Mouse (Mus musculus): ENCODE measurements around the gene Gsto2. TPM values are rescaled to one million over a fixed set of nuclear protein-coding genes. Genes with fewer than 3 reads are reported as not detected.
A peak's percentile ranks its signal among the peaks of the same experiment; 100 is the strongest.

Gsto2 gene
- total RNA-seq, 2 experiments from 2014 or later = 0.33 TPM; not detected in 1

GRCm38 (mm10) chr19:47913344-47913743, 48.0 kb downstream of the Gsto2 start:
- no peak for ATAC-seq (replicated peaks; ENCODE audit: low FRiP score, low TSS enrichment, poor library complexity, severe bottlenecking)

GRCm38 (mm10) chr19:47914191-47914590, 48.9 kb downstream of the Gsto2 start:
- ATAC-seq (replicated peaks; ENCODE audit: low FRiP score, low TSS enrichment, poor library complexity, severe bottlenecking) = no peak

DNA sequence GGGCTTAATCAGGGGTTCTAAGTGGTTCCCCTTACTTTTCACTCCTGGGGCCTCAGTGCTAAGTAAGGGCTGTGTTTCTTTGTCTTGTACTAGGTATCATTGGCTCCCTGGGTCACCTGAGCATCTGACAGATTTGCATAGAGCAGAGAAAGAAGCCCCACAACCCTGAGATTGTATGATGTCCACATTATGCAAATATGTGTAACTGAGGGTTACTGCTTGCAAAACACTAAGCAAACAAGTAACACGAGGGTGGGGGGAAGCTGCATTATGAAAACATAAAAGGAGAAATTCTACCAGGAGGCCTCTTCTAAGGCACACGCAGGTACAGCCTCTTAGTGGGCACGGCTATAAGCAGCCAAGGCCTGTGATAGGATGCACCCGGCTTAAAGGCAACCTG, 49.9 kb downstream of the Gsto2 start:
- no peak for ATAC-seq (replicated peaks; ENCODE audit: low FRiP score, low TSS enrichment, poor library complexity, severe bottlenecking)

DNA sequence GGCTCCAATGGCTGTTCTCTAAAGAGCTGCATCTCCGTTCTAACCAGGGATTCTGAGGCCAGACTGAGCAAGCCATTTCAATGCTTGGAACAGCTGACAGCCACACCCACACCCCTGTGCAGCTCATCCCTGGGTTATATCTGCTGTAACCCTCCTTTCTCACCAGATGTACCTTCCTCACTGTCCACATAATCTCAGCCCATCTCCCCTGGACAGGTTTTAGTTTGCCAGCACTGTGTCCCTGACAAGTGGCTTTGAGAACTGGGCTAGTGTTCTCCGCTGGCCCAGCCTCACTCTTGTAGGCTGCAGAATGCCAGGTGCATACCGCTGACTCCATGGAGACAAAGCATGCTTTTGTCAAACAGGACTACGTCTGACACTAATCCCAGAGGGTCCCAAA, 52.1 kb downstream of the Gsto2 start:
- ATAC-seq (replicated peaks; ENCODE audit: low FRiP score, low TSS enrichment, poor library complexity, severe bottlenecking) = no peak

DNA sequence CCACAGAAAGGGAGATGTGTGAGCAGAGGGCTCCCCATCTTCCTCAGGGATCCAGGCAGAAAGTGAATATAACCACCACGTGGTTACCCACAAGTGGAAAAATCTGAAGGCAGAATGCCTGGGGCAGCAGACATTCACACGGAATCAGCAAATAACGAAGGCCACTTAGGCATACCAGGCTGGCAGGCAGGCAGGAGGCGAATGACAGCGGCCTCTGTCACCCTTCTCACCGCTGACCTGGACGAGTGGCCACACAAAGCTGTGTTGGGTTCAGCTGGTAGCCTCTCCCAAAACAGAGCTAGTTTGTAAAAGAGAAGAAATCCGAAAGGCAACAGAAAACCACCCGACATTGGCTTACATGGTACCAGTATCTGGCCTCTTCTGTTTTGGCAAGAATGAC, 52.7 kb downstream of the Gsto2 start:
- ATAC-seq (replicated peaks; ENCODE audit: low FRiP score, low TSS enrichment, poor library complexity, severe bottlenecking) = no peak

DNA sequence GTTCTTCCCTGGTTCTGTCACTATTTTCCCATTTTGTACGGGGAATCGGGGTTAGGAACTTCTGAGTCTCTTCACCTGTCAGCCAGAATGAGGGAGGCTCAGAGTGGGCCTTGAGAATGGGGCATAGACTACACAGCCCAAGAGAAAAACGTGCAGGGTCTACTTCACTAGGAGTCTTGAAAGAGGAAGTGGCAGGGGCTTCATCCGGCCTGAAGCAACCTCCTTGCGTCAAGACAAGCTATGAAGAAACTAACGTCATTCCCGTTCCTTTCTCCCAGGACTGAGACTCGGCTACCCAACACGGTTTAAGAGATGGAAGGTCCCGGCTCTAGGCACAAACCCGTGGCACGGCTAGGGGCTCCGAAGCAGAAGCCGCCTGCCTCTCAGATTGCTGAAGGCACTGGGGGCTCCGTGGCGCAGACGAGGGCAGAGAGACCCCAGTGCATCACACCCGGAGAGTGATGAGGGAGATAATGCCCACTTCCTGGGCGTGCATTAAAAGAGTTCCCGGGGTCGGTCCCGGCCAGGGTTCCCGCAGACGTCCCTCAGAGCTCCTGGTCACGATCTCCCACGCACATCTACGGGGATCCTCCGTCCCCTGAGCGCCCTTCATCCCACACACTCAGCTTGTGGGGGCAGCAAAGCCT, 53.2 kb downstream of the Gsto2 start:
- ATAC-seq (replicated peaks; ENCODE audit: low FRiP score, low TSS enrichment, poor library complexity, severe bottlenecking) = no peak; the same call in 1 of the 2 replicates

- peak; percentile 88 for ATAC-seq (replicated peaks; ENCODE audit: low FRiP score, low TSS enrichment, poor library complexity, severe bottlenecking)
Observed at GRCm38 (mm10) chr19:47919126-47919965, 54.0 kb downstream of the Gsto2 start, which contains the start of the genes Cfap43 and Itprip. Gene Cfap43 (minus strand): TSS chr19:47919287. Gene Itprip (minus strand): TSS chr19:47919299.

- ATAC-seq (replicated peaks; ENCODE audit: low FRiP score, low TSS enrichment, poor library complexity, severe bottlenecking) = peak; percentile 9; the same call in 1 of the 2 replicates
Observed at GRCm38 (mm10) chr19:47919966-47920375, 54.6 kb downstream of the Gsto2 start.

- ATAC-seq (replicated peaks; ENCODE audit: low FRiP score, low TSS enrichment, poor library complexity, severe bottlenecking) = no peak
Observed at GRCm38 (mm10) chr19:47925819-47926218, 60.5 kb downstream of the Gsto2 start.

DNA sequence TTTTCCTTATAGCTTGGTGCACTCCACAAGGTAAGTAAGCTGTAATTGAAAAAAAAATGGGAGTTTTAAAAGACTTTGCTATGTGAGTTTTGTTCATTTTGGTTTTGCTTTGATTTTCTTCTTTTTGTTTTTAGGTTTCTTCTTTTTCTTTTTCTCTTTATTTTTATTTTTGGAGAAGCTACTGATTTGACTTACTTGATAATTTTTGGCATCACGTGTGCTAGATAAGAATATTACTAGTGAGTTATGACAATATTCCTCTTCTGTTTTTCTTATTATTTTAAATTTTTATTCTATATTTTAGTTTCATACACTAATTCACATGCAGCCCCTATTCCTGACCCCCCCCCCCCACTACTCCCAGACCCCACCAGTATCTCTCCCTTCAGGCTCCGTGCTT, 61.7 kb downstream of the Gsto2 start:
- ATAC-seq (replicated peaks; ENCODE audit: low FRiP score, low TSS enrichment, poor library complexity, severe bottlenecking) = no peak

GRCm38 (mm10) chr19:47929043-47929442, 63.7 kb downstream of the Gsto2 start:
- ATAC-seq (replicated peaks; ENCODE audit: low FRiP score, low TSS enrichment, poor library complexity, severe bottlenecking) = no peak

DNA sequence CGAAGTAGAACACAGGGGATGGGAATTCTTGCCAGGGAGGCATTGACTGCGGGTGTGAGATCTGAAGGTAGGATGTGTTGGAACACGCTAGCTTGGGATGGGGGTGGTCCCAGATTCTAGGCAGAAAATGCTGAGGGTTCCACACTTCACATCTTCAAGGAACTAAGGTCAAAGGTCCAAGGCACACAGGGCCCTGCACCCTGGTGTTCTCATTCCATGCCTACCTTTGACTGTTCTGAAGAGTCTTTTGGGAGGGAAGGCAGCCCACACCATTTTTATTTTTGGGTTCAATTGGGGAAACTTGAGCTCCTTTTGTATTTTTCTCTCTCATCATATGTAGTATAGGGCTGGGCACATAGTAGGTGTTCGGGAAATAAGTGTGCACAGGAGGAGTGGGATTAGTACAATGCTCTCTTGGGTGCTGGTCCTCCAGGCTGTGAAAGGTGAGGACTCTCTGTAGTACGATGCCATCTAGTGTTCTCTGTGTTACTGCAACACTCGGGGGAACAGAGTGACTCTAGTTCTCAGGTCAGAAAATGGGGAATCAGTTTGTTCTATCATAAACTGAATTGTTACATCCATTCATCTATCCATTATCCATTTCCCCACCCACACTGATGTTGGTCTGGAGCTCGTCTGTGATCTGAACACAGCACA, 66.8 kb downstream of the Gsto2 start:
- peak; percentile 90 for ATAC-seq (replicated peaks; ENCODE audit: low FRiP score, low TSS enrichment, poor library complexity, severe bottlenecking)

- ATAC-seq (replicated peaks; ENCODE audit: low FRiP score, low TSS enrichment, poor library complexity, severe bottlenecking) = no peak
Observed at GRCm38 (mm10) chr19:47934146-47934545, 68.8 kb downstream of the Gsto2 start.

DNA sequence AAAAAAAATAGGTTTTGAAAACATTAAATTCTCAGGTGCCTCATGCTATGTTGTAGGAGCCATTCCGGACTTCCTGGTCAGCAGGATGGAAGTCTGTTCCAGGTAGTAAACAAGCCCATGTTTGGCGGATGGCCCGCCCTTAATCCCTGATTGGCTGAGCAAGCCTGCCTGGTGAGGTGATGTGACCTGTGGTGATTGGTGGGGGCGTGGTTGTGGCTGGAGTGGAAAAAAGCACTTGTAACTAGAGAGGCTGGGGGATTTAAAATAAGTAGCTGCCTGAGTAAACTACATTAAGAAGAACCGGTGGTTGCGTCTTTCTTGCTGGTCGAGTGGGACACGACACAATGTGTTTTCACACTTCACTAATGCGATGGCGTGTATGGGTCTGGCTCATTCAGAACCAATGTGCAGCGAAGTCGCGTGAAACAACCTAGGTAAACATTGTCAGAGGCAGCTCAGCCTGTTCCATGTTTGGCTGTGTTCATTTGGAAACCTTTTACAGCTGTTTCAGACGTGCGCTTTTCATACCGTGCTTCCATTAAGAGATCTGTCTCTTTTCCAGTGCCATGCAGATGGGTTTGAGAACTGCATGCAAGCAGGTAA, 69.4 kb downstream of the Gsto2 start:
- ATAC-seq (replicated peaks; ENCODE audit: low FRiP score, low TSS enrichment, poor library complexity, severe bottlenecking) = no peak

DNA sequence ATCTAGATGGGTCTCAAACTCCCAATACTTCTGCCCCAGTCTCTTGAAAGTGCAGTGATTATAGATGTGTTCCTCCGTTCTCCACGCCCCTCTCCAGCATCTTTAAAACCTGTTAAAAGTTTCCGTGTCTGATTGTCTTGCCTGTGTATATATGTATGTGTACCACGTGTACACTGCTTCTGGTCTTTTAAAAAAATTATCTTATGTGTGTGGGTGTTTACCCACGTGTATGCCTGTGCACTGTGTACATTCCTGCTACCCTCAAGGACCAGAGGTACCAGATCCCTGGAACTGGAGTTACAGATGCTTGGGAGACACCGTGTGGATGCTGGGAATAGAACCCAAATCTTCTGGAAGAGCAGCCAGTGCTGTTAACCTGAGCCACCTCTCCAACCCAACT, 70.2 kb downstream of the Gsto2 start:
- no peak for ATAC-seq (replicated peaks; ENCODE audit: low FRiP score, low TSS enrichment, poor library complexity, severe bottlenecking)

Other genes starting within 250 kb of the Gsto2 start
- 4.0 TPM in 1 of 2 replicates, not detected in the other for gene Col17a1, start 173.4 kb upstream of the Gsto2 start, total RNA-seq (2014; fragmentation: Nextera tagmentation)
- 0.19 TPM in 1 of 2 replicates, not detected in the other for gene Col17a1, start 173.4 kb upstream of the Gsto2 start, total RNA-seq (2017)
- 83.7 and 88.8 TPM in 2 replicates for gene Sfr1, start 133.9 kb upstream of the Gsto2 start, total RNA-seq (2014; fragmentation: Nextera tagmentation)
- 154 and 178 TPM in 2 replicates for gene Sfr1, start 133.9 kb upstream of the Gsto2 start, total RNA-seq (2017)
- 215 and 216 TPM in 2 replicates for gene Gsto1, start 10.6 kb upstream of the Gsto2 start, total RNA-seq (2014; fragmentation: Nextera tagmentation)
- gene Gsto1, start 10.6 kb upstream of the Gsto2 start, total RNA-seq (2017) = 126 and 154 TPM in 2 replicates
- gene Cfap43, start 53.8 kb downstream of the Gsto2 start, total RNA-seq (2014; fragmentation: Nextera tagmentation) = 0.33 TPM in 1 of 2 replicates, not detected in the other
- 0.08 TPM in 1 of 2 replicates, not detected in the other for gene Cfap43, start 53.8 kb downstream of the Gsto2 start, total RNA-seq (2017)
- gene Itprip, start 53.8 kb downstream of the Gsto2 start, total RNA-seq (2014; fragmentation: Nextera tagmentation) = 6.6 and 8.8 TPM in 2 replicates
- 6.7 and 22.0 TPM in 2 replicates for gene Itprip, start 53.8 kb downstream of the Gsto2 start, total RNA-seq (2017)
- not detected in 2 replicates for gene Cfap58, start 72.1 kb downstream of the Gsto2 start, total RNA-seq (2014; fragmentation: Nextera tagmentation)
- gene Cfap58, start 72.1 kb downstream of the Gsto2 start, total RNA-seq (2017) = not detected in 2 replicates

Data from megakaryocyte-erythroid progenitor cell, adult 5-6 weeks (primary cell).